Comparison of ENCODE assay signal across 8 mouse cellular contexts in genomic region chr10:80661149-80661548, GRCm38 (mm10). TPM values are rescaled to one million over a fixed set of nuclear protein-coding genes. Genes with fewer than 3 reads are reported as not detected.
DNase-seq lines count a peak whose midpoint lies in the region; ATAC-seq and TF ChIP-seq lines count a peak whose summit lies in the region.

No protein-coding gene starts in this region.

- TF ChIP-seq POLR2A in cerebellum, adult 2 months (IDR thresholded peaks at IDR 0.05; ENCODE audit: borderline replicate concordance, insufficient read depth, low read length), result no peak
- TF ChIP-seq POLR2A in olfactory bulb, adult 2 months (IDR thresholded peaks at IDR 0.05; ENCODE audit: insufficient read depth, low read depth, low read length), result no peak

- H3K4me2 ChIP-seq in midbrain, embryonic 11.5 days, result no peak overlapping the region
- H3K4me2 ChIP-seq in midbrain, embryonic 13.5 days (replicated peaks), result no peak overlapping the region

- H3K9ac ChIP-seq in midbrain, embryonic 11.5 days (ENCODE audit: low read length), result no peak overlapping the region
- H3K9ac ChIP-seq in midbrain, embryonic 13.5 days (replicated peaks), result no peak overlapping the region

- peaks cover 21% of the 10 kb centered on the region for H3K4me1 ChIP-seq in cerebellum, adult 2 months (ENCODE audit: control insufficient read depth, insufficient read depth, low read length)
- 0 out of 2 replicates have a peak, but pooled peaks cover 6% of the 10 kb centered on the region for H3K4me1 ChIP-seq in midbrain, embryonic 11.5 days (ENCODE audit: control insufficient read depth, insufficient read depth, low read length)
- H3K4me1 ChIP-seq in midbrain, embryonic 13.5 days (replicated peaks), result peaks cover 18% of the 10 kb centered on the region
- peaks cover 30% of the 10 kb centered on the region for H3K4me1 ChIP-seq in olfactory bulb, adult 2 months (ENCODE audit: control insufficient read depth, insufficient read depth, low read length)

- no peak overlapping the region for H3K27ac ChIP-seq in cerebellum, adult 2 months (ENCODE audit: insufficient read depth, low read length)
- no peak overlapping the region for H3K27ac ChIP-seq in midbrain, embryonic 11.5 days (ENCODE audit: low read depth, low read length)
- no peak overlapping the region for H3K27ac ChIP-seq in midbrain, embryonic 13.5 days
- H3K27ac ChIP-seq in olfactory bulb, adult 2 months (ENCODE audit: insufficient read depth, low read depth, low read length), result no peak overlapping the region

- ATAC-seq in midbrain, embryonic 11.5 days (ENCODE audit: low FRiP score), result no peak
- ATAC-seq in midbrain, embryonic 13.5 days, result no peak

- H3K9me3 ChIP-seq in midbrain, embryonic 11.5 days (ENCODE audit: control insufficient read depth, low read length), result no peaks in the 10 kb centered on the region
- H3K9me3 ChIP-seq in midbrain, embryonic 13.5 days, result no peaks in the 10 kb centered on the region

- DNase-seq in cerebellum, adult 2 months, result peak in 1 of 2 experiments; percentile 56
- no peak for DNase-seq in cerebellum, adult 11-12 months
- peak; percentile 89 for DNase-seq in midbrain, embryonic 11.5 days (ENCODE audit: low spot score, missing footprints)
- peak; percentile 80 for DNase-seq in kidney, postnatal 10 days
- no peak for DNase-seq in layer of hippocampus, adult 11-12 months (ENCODE audit: low spot score)
- DNase-seq in heart, adult 11 months, result no peak

- no peak overlapping the region for H3K4me3 ChIP-seq in cerebellum, adult 2 months (replicated peaks; ENCODE audit: insufficient read depth, low read depth, low read length)
- H3K4me3 ChIP-seq in midbrain, embryonic 11.5 days (ENCODE audit: low read depth, low read length), result no peak overlapping the region
- H3K4me3 ChIP-seq in midbrain, embryonic 13.5 days (replicated peaks), result no peak overlapping the region
- H3K4me3 ChIP-seq in olfactory bulb, adult 2 months (ENCODE audit: insufficient read depth, low read depth, low read length), result no peak overlapping the region

- WGBS in cerebellum, adult 2 months, result 32% methylated on average over 5 of the region's 5 CpGs
- WGBS in midbrain, embryonic 11.5 days, result 34% methylated on average over 5 of the region's 5 CpGs
- WGBS in midbrain, embryonic 13.5 days, result 35% methylated on average over 5 of the region's 5 CpGs
- WGBS in olfactory bulb, adult 2 months, result 32% methylated on average over 5 of the region's 5 CpGs

- no peaks in the 10 kb centered on the region for H3K27me3 ChIP-seq in cerebellum, adult 2 months (ENCODE audit: control insufficient read depth, insufficient read depth, low read length)
- H3K27me3 ChIP-seq in midbrain, embryonic 11.5 days (ENCODE audit: control insufficient read depth, insufficient read depth, low read length), result no peaks in the 10 kb centered on the region
- H3K27me3 ChIP-seq in midbrain, embryonic 13.5 days, result no peaks in the 10 kb centered on the region

- H3K36me3 ChIP-seq in midbrain, embryonic 11.5 days (ENCODE audit: control insufficient read depth, insufficient read depth, low read length), result no peaks in the 10 kb centered on the region; the same call in 1 of the 2 replicates
- peaks cover 10% of the 10 kb centered on the region for H3K36me3 ChIP-seq in midbrain, embryonic 13.5 days

- TF ChIP-seq CTCF in cerebellum, adult 2 months (IDR thresholded peaks at IDR 0.05; ENCODE audit: borderline replicate concordance, insufficient read depth, low read depth, low read length), result peak; percentile 66
- TF ChIP-seq CTCF in olfactory bulb, adult 2 months (IDR thresholded peaks at IDR 0.05; ENCODE audit: insufficient read depth, low read depth, low read length), result peak; percentile 46

RNA-seq across cellular contexts. Expression of gene Btbd2, which starts 4.3 kb away (rescaled TPM):
- polyA plus RNA-seq in cerebellum, adult 2 months (2012; rRNA removed), result 106 and 108 TPM in 2 replicates
- 43.8 and 51.7 TPM in 2 replicates for polyA plus RNA-seq in midbrain, embryonic 11.5 days (2014; fragmentation: Nextera tagmentation; extraction: Ambion mirVana)
- 60.9 and 80.6 TPM in 2 replicates for polyA plus RNA-seq in midbrain, embryonic 13.5 days (2015; fragmentation: Nextera tagmentation; extraction: Ambion mirVana)
- not detected in 2 replicates for polyA plus RNA-seq in olfactory bulb, adult 2 months (2012; ENCODE audit: insufficient read depth, insufficient read length, low replicate concordance, missing spikeins)

RNA-seq across cellular contexts. Expression of gene Mknk2, which starts 16.8 kb away (rescaled TPM):
- 59.3 and 64.4 TPM in 2 replicates for polyA plus RNA-seq in cerebellum, adult 2 months (2012; rRNA removed)
- polyA plus RNA-seq in midbrain, embryonic 11.5 days (2014; fragmentation: Nextera tagmentation; extraction: Ambion mirVana), result 42.0 and 49.4 TPM in 2 replicates
- 49.6 and 60.1 TPM in 2 replicates for polyA plus RNA-seq in midbrain, embryonic 13.5 days (2015; fragmentation: Nextera tagmentation; extraction: Ambion mirVana)
- not detected in 2 replicates for polyA plus RNA-seq in olfactory bulb, adult 2 months (2012; ENCODE audit: insufficient read depth, insufficient read length, low replicate concordance, missing spikeins)

RNA-seq across cellular contexts. Expression of gene Csnk1g2, which starts 38.5 kb away (rescaled TPM):
- polyA plus RNA-seq in cerebellum, adult 2 months (2012; rRNA removed), result 208 and 218 TPM in 2 replicates
- polyA plus RNA-seq in midbrain, embryonic 11.5 days (2014; fragmentation: Nextera tagmentation; extraction: Ambion mirVana), result 73.6 and 86.9 TPM in 2 replicates
- polyA plus RNA-seq in midbrain, embryonic 13.5 days (2015; fragmentation: Nextera tagmentation; extraction: Ambion mirVana), result 73.8 and 115 TPM in 2 replicates
- polyA plus RNA-seq in olfactory bulb, adult 2 months (2012; ENCODE audit: insufficient read depth, insufficient read length, low replicate concordance, missing spikeins), result 431 TPM in 1 of 2 replicates, not detected in the other

RNA-seq across cellular contexts. Expression of gene Mob3a, which starts 40.6 kb away (rescaled TPM):
- 12.6 and 14.2 TPM in 2 replicates for polyA plus RNA-seq in cerebellum, adult 2 months (2012; rRNA removed)
- 50.2 and 52.7 TPM in 2 replicates for polyA plus RNA-seq in midbrain, embryonic 11.5 days (2014; fragmentation: Nextera tagmentation; extraction: Ambion mirVana)
- polyA plus RNA-seq in midbrain, embryonic 13.5 days (2015; fragmentation: Nextera tagmentation; extraction: Ambion mirVana), result 58.3 and 58.5 TPM in 2 replicates
- polyA plus RNA-seq in olfactory bulb, adult 2 months (2012; ENCODE audit: insufficient read depth, insufficient read length, low replicate concordance, missing spikeins), result not detected in 2 replicates

RNA-seq across cellular contexts. Expression of gene Izumo4, which starts 40.8 kb away (rescaled TPM):
- polyA plus RNA-seq in cerebellum, adult 2 months (2012; rRNA removed), result 112 and 117 TPM in 2 replicates
- polyA plus RNA-seq in midbrain, embryonic 11.5 days (2014; fragmentation: Nextera tagmentation; extraction: Ambion mirVana), result 6.7 and 6.9 TPM in 2 replicates
- 37.8 and 39.2 TPM in 2 replicates for polyA plus RNA-seq in midbrain, embryonic 13.5 days (2015; fragmentation: Nextera tagmentation; extraction: Ambion mirVana)
- polyA plus RNA-seq in olfactory bulb, adult 2 months (2012; ENCODE audit: insufficient read depth, insufficient read length, low replicate concordance, missing spikeins), result not detected in 2 replicates

Comparison
In these comparisons a context has a peak if more than half of its experiments do, and no peak if none do; other contexts are left out.
1. DNase-seq: peak in midbrain, embryonic 11.5 days (single experiment) and kidney, postnatal 10 days (single experiment); none in cerebellum, adult 11-12 months (single experiment), layer of hippocampus, adult 11-12 months (single experiment) and heart, adult 11 months (single experiment).